Mouse (Mus musculus) kidney, embryonic 14.5 days (tissue): ENCODE measurements around the gene Gsdma. TPM values are rescaled to one million over a fixed set of nuclear protein-coding genes. Genes with fewer than 3 reads are reported as not detected.
"Not testable (repeated sequence)": the region's sequence is repeated elsewhere in the genome, so short reads cannot be mapped to it uniquely, and the experiment has no call there.

Experiments used
- ATAC-seq: fragments of 200-750 bp; cut with Nextera tagmentation; 2 replicates; pipeline ENCODE4 v1.8.0; 2017; ENCODE audit warnings: moderate number of reproducible peaks, mild to moderate bottlenecking, moderate TSS enrichment, moderate library complexity; ENCODE audit not compliant: low FRiP score, low TSS enrichment
- H3K27ac ChIP-seq: fragments of 300-500 bp; sonication (generic); 2 replicates; pipeline ENCODE4 v1.5.1; 2014; ENCODE audit warnings: low read depth, mild to moderate bottlenecking, low read length, moderate library complexity, mixed read lengths
- H3K27me3 ChIP-seq: fragments of 300-500 bp; sonication (generic); 2 replicates; pipeline ENCODE4 v1.6.1; 2014; ENCODE audit warnings: mild to moderate bottlenecking, low read length; ENCODE audit not compliant: control insufficient read depth, insufficient read depth
- H3K36me3 ChIP-seq: fragments of 300-500 bp; sonication (generic); 2 replicates; pipeline ENCODE4 v1.6.1; 2014; ENCODE audit warnings: low read length, mixed read lengths; ENCODE audit not compliant: control insufficient read depth, insufficient read depth
- H3K4me1 ChIP-seq: fragments of 300-500 bp; sonication (generic); 2 replicates; pipeline ENCODE4 v1.6.1; 2014; ENCODE audit warnings: low read length, mixed read lengths; ENCODE audit not compliant: control insufficient read depth, insufficient read depth
- H3K4me2 ChIP-seq: fragments of 300-500 bp; sonication (generic); replicated peaks from 2 replicates; pipeline ENCODE4 v1.6.1; 2014; ENCODE audit warnings: low read depth, mild to moderate bottlenecking, low read length
- H3K4me3 ChIP-seq: fragments of 300-500 bp; sonication (generic); 2 replicates; pipeline ENCODE4 v1.5.1; 2014; ENCODE audit warnings: mild to moderate bottlenecking, low read length
- H3K9ac ChIP-seq: fragments of 300-500 bp; sonication (generic); 2 replicates; pipeline ENCODE4 v1.6.1; 2014; ENCODE audit warnings: low read depth, mild to moderate bottlenecking, low read length, moderate library complexity
- H3K9me3 ChIP-seq: fragments of 300-500 bp; sonication (generic); 2 replicates; pipeline ENCODE4 v1.6.1; 2016; ENCODE audit warnings: low read length; ENCODE audit not compliant: control insufficient read depth
- WGBS: fragments of 180-500 bp; shearing (Covaris S2); extraction: QIAGEN DNeasy Blood & Tissue Kit; methylation state at CpG from one replicate; pipeline ENCODE4 v1.1.7; 2014; 5-methylcytosine and 5-hydroxymethylcytosine counted together
- polyA plus RNA-seq: library from polyadenylated mRNA; unstranded; fragments of >200 nt; fragmentation: Nextera tagmentation; extraction: Ambion mirVana; gene quantifications from 2 replicates; pipeline ENCODE4 v1.2.1, GENCODE M21; 2014

Gene Gsdma
- 0.16 TPM in 1 of 2 replicates, not detected in the other for polyA plus RNA-seq

DNA sequence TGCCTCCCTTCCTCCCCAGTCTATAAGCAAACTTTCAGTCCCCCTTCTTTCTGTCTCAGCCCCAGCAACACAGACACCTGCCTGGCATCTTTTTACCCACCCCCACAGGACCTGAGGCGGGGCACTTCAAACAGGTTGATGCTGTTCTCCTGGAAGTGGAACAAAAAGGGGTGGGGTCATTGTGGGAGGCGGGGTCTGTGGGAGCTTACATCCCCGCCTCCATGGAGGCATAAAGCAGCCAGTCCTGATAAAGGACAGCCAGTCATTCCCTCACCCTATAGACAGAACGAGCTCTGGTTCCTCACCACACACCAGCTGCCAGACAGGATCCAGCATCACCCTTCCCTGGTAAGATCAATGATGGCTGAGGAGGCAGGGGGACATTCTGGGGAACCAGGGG is at the start of gene Gsdma:
Gene Gsdma (plus strand): TSS at position 261 of the 400 bp plus-strand sequence.
- 27% methylated on average over 4 of the region's 4 CpGs for whole genome bisulfite sequencing
- Histone ChIP-seq H3K4me1 (no peaks in the 10 kb centered on the region), H3K4me3 (no peak within 1 kb of the TSS), H3K4me2 (no peak within 1 kb of the TSS), H3K36me3 (no peaks in the 10 kb centered on the region), H3K9me3 (no peaks in the 10 kb centered on the region), H3K9ac (no peak within 1 kb of the TSS), H3K27me3 (peaks cover 6% of the 10 kb centered on the region; the same call in 1 of the 2 replicates), H3K27ac (no peak within 1 kb of the TSS)
- no peak for ATAC-seq

DNA sequence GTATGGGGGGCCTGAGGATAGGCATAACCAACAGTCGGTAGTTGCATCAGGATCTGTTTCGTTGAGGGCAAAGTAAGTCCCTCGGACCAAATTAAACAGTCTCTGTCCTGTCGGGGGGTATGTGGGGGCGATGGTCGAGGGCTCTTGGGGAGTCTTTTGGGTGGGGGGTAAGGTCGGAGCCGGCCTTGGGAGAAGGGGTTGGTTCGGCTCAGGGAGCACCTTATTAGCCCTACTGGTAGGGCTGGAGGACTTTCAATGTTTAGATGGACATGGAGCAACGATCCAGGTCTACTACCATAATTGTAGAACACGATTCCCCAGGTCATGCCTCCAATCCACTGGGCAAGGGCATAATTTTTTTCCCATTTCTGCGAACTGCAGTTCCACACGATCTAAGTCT is 43.4 kb upstream of the Gsdma start:
- ATAC-seq, result no peak
- Histone ChIP-seq H3K4me1 (no peaks in the 10 kb centered on the region), H3K27ac (no peak overlapping the region), H3K27me3 (no peaks in the 10 kb centered on the region), H3K9ac (no peak overlapping the region), H3K4me3 (no peak overlapping the region), H3K9me3 (0 out of 2 replicates have a peak, but pooled peaks cover 2% of the 10 kb centered on the region), H3K36me3 (no peaks in the 10 kb centered on the region), H3K4me2 (no peak overlapping the region)
- 95% methylated on average over 13 of the region's 13 CpGs for whole genome bisulfite sequencing

GRCm38 (mm10) chr11:98623981-98624380 is 40.2 kb upstream of the Gsdma start:
- H3K4me1 ChIP-seq, H3K27me3 ChIP-seq, H3K9me3 ChIP-seq, H3K27ac ChIP-seq, H3K36me3 ChIP-seq, H3K9ac ChIP-seq, ATAC-seq, H3K4me2 ChIP-seq, H3K4me3 ChIP-seq: not testable (repeated sequence)
- 82% methylated on average over 6 of the region's 6 CpGs for WGBS

DNA sequence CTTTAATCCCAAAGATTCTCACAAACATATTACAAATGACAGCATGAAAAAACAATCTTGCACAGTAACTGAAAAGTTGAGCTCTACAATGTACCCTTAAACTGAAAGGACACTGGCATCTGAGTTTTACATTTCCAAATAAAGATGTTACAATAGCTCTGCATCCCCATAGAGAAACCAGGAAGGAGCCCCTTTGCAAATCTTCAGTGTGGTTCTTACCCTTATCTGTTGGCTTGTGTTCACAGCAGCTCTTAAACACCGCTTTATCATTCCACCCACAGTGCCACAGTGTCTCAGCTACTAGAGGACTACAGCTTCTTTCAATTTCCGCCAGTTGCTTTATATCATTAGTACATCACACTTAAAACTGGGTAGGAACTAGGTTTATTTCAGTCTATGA is 39.8 kb upstream of the Gsdma start:
- 92% methylated on average over 2 of the region's 2 CpGs for whole genome bisulfite sequencing
- H3K4me1 ChIP-seq, H3K4me3 ChIP-seq, H3K27me3 ChIP-seq, H3K9ac ChIP-seq, ATAC-seq, H3K36me3 ChIP-seq, H3K4me2 ChIP-seq, H3K9me3 ChIP-seq, H3K27ac ChIP-seq: not testable (repeated sequence)

GRCm38 (mm10) chr11:98625611-98626410 is 38.3 kb upstream of the Gsdma start, which contains the start of the genes Gm12355 and Gsdma3:
Gm12355 (minus strand) TSS chr11:98625661.
Gsdma3 (plus strand) TSS chr11:98626360.
- Histone ChIP-seq H3K36me3 (no peaks in the 10 kb centered on the region), H3K27me3 (no peaks in the 10 kb centered on the region), H3K9me3 (0 out of 2 replicates have a peak, but pooled peaks cover 2% of the 10 kb centered on the region), H3K4me1 (no peaks in the 10 kb centered on the region), H3K4me2 (no peak within 1 kb of the TSS), H3K27ac (no peak within 1 kb of the TSS), H3K4me3 (no peak within 1 kb of the TSS), H3K9ac (no peak within 1 kb of the TSS)
- WGBS, result 88% methylated on average over 10 of the region's 10 CpGs
- ATAC-seq, result no peak

- Histone ChIP-seq H3K4me1 (no peaks in the 10 kb centered on the region), H3K27me3 (no peaks in the 10 kb centered on the region), H3K4me2 (no peak overlapping the region), H3K36me3 (no peaks in the 10 kb centered on the region), H3K9ac (no peak overlapping the region), H3K9me3 (0 out of 2 replicates have a peak, but pooled peaks cover under 1% of the 10 kb centered on the region), H3K27ac (no peak overlapping the region), H3K4me3 (no peak overlapping the region)
- 95% methylated on average over 3 of the region's 3 CpGs for WGBS
- no peak for ATAC-seq
Measured at GRCm38 (mm10) chr11:98628706-98629105, 35.4 kb upstream of the Gsdma start.

DNA sequence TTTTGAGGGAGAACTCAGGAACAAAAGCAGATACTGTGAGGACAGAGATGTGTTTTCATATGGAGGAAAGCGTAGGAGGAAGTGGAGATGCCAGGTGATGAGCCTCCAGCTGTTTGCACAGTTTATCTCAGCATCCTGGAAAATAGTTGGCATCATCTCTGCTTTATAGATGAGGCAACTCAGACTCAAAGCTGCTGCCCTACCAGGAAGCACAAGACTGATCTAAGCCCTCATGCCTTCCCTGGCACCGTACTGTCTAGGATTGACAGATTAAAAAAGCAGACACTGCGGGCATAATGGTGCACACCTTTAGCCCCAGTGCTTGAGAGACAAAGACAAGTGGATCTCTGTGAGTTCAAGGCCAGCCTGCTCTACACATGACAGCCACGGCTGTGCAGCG is 33.5 kb upstream of the Gsdma start:
- no peak overlapping the region for H3K9ac ChIP-seq
- no peak for ATAC-seq
- WGBS, result 86% methylated on average over 5 of the region's 5 CpGs
- no peak overlapping the region for H3K4me2 ChIP-seq
- no peaks in the 10 kb centered on the region for H3K4me1 ChIP-seq
- H3K27ac ChIP-seq, result no peak overlapping the region
- no peaks in the 10 kb centered on the region for H3K9me3 ChIP-seq
- H3K36me3 ChIP-seq, result no peaks in the 10 kb centered on the region
- no peak overlapping the region for H3K4me3 ChIP-seq
- H3K27me3 ChIP-seq, result no peaks in the 10 kb centered on the region

DNA sequence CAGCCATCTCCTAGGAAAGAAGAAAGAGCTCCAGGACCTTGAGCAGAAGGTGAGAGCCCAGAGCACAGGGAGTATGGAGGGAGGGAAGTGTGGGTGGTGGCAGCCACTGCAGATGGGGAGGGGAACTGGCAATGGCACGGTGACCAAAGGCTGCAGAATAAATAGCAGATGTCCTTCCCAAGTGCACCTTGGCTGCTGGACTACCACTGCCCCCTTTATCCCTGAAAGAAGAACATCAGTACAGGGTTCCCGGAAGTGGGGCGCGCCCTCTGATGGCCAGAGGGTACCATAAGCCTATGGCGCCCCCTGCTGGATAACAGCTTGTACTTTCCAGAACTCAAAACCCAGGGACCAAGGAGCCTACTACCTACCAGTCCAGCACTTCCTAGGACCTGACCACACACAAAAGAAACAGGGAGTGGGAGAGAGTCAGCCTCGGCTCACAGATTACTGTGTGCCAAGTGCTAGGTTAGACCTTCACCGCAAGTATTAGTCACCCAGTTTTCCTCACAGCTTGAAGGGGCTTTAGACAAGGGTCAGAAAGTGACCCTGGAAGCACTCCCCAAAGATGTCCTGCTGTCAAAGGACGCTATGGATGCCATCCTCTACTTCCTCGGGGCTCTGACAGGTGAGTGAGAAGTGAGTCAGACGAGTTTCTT is 28.7 kb upstream of the Gsdma start:
- H3K9ac ChIP-seq, H3K27me3 ChIP-seq, H3K4me2 ChIP-seq, H3K4me3 ChIP-seq, H3K4me1 ChIP-seq, H3K9me3 ChIP-seq, H3K27ac ChIP-seq, H3K36me3 ChIP-seq, ATAC-seq: not testable (repeated sequence)
- WGBS, result 44% methylated on average over 10 of the region's 10 CpGs

- no peaks in the 10 kb centered on the region for H3K9me3 ChIP-seq
- no peak overlapping the region for H3K4me3 ChIP-seq
- H3K36me3 ChIP-seq, result no peaks in the 10 kb centered on the region
- no peaks in the 10 kb centered on the region for H3K4me1 ChIP-seq
- H3K4me2 ChIP-seq, result no peak overlapping the region
- H3K27ac ChIP-seq, result no peak overlapping the region
- WGBS, result 62% methylated on average over 1 of the region's 1 CpGs
- H3K9ac ChIP-seq, result no peak overlapping the region
- no peak for ATAC-seq
- H3K27me3 ChIP-seq, result no peaks in the 10 kb centered on the region
Measured at GRCm38 (mm10) chr11:98637501-98637900, 26.6 kb upstream of the Gsdma start.
